Mouse (Mus musculus) C2C12 (cell line): ENCODE data around the gene Borcs5.

Source experiments
- CEBPB ChIP-seq: IDR thresholded peaks from one replicate; pipeline ENCODE4 v1.6.1; 2011; ENCODE audit warnings: low read depth, mild to moderate bottlenecking, control low read depth, moderate library complexity
- CTCF ChIP-seq: IDR thresholded peaks from one replicate; pipeline ENCODE4 v1.5.1; 2011; ENCODE audit not compliant: control insufficient read depth, insufficient read depth, insufficient read length
- FOSL1 ChIP-seq: IDR thresholded peaks from one replicate; pipeline ENCODE4 v1.8.0; 2011; ENCODE audit warnings: mild to moderate bottlenecking, low read length; ENCODE audit not compliant: poor library complexity, insufficient read depth, severe bottlenecking
- MAX ChIP-seq: IDR thresholded peaks from one replicate; pipeline ENCODE4 v1.6.1; 2011; ENCODE audit warnings: mild to moderate bottlenecking, control low read depth
- MYOD1 ChIP-seq: IDR thresholded peaks from one replicate; pipeline ENCODE4 v1.6.1; 2011; ENCODE audit warnings: low read depth; ENCODE audit not compliant: control insufficient read depth, insufficient read length
- MYOG ChIP-seq: IDR thresholded peaks from one replicate; pipeline ENCODE4 v1.6.1; 2011; ENCODE audit not compliant: control insufficient read depth, insufficient read length; ENCODE audit errors: extremely low read depth
- USF1 ChIP-seq: IDR thresholded peaks from one replicate; pipeline ENCODE4 v1.6.1; 2011; ENCODE audit warnings: low read depth, mild to moderate bottlenecking, control low read depth, moderate library complexity

DNA sequence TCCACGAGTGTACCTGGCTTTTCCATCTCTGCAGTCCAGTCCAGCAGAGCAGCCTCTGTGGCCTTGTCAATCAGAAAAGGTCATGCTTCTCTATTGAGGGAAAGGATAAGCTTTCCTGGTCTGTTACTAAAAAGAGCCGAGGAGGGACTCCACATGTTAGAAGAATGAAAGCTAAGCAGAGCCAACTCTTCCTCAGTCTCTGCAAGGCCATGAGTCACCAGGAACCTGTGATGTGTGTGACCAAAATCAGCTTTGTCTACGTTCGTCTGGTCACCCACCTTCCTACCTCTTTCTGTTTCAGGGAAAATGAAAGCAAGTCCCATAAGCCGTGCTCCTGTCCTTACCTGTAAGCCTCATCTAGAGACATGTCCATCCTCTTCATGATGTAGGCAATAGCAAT is 80.8 kb downstream of the Borcs5 start:
- TF ChIP-seq CTCF (no peak), MYOG (no peak), MYOD1 (no peak), MAX (no peak), CEBPB (no peak), USF1 (no peak), FOSL1 (no peak)
